Mouse (Mus musculus) urinary bladder, postnatal 36 days (tissue): ENCODE measurements around the gene Haus8.
"Not testable (repeated sequence)": the region's sequence is repeated elsewhere in the genome, so short reads cannot be mapped to it uniquely, and the experiment has no call there.

Experiments
- DNase-seq, 2 experiments: peaks; one replicate each; pipeline ENCODE4 v3.0.0; 2022; ENCODE audit warnings: low spot score in 2 of 2, mixed read lengths in 1 of 2

The Haus8 gene

DNA sequence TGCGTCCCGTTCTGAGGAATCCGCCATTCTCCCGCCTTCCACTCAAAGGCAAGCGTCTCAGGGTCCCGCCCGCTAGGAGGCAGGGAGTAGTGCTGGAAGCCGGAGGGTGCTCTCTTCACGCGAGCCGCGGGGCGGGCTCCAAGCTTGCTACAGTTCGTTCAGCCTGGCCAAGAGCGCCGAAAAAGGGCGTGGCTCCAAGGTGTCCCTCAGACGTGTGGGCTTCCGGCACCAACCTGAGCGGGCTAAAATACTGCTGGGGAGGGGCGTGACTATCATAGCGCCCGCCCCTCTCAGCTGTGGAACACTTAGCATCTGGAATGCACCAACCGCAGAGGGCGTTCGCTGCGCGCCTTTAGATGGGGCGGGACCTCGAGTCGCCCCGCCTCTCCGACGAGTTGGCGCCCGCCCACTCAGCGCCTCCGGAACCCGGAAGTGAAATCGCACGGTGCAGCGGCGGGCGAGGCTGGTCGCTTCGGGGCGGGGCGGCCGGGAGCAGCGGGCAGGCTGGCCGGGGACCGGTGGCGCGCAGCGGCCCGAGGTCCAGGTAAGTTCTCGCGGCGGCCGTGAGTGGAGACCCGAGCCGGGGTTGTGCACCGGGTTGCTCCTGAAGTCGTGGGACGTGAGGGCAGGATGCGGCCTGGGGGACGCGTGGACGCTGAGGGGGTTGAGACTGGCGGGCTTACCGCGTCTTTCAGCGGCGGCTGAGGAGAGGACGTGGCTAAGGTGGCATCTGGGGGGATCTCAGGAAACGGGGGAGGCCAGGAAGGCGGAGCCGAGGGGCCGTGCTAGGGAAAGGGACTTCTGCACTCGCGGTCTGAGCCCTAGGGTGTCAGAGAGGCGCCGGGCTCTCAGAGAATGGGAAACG lies at the start of gene Haus8, which contains the start of gene Myo9b:
Gene Haus8 (minus strand): TSS at position 649 of the 865 bp plus-strand sequence.
Gene Myo9b (plus strand): TSS at position 429 of the 865 bp plus-strand sequence.
- peak; percentile 97 to 98 for DNase-seq

DNA sequence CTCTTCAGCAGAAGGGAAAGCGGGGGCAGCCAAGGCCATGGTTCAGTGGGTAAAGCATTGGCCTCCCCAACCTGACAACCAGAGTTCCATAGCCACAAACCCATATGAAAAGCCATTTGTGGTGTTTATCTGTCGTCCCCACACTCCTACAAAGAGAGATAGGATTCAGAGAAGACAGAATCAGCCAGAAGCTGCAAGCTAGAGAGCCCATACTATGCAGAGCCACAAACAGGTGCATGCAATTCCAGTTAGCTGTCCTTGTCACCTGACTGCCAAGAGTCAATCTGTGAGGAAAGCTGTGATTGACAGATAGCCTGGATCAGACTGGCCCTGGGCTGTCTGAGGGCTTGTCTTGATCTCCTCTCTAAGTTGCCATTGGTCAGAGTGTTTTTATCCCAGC lies 47.0 kb upstream of the Haus8 start:
- DNase-seq = not testable (repeated sequence)

DNA sequence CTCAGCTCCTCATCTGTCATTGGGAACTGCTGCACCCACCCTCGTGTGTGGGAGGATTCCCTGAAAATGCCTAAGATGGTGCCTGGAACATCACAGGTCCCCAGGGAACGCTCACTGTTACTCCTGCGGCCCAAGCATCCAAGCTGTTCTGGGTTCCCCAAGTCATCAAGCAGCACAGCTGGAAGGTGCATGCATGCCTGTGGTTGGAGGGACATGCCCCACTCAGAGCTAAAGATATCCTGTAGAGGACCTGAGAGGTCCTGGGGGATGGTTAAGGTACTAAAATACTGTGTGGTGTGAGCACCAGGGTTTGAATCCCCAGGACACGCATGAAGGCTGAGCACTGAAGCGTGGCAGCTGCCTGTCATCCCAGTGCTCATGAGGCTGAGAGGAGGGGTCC lies 45.9 kb upstream of the Haus8 start:
- not testable (repeated sequence) for DNase-seq

DNA sequence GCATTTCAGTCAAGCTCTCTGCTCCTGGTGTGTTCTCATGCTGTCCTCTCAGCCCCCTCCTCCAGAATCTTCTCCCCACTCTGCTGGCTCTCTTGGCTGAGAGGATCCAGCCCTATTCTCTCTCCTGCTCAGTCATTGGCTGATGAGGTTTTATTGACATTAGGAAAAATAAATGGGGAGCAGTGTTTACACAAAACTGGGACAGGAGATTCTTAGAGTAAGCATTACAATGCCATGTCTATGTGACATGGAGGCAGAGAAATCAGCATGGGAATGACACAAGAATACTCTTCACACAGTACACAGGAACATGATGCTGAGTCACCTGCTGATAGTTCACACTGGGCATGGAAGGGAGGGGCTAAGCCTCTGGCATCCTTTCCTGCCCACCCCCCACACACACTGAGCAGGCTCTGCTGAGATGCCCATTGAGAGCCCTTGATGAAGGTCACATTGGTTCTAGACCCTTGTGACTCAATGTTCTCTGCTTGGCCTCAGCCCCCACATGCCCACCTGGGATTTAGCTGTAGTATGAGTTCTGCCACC lies 43.8 kb upstream of the Haus8 start:
- DNase-seq = no peak

DNA sequence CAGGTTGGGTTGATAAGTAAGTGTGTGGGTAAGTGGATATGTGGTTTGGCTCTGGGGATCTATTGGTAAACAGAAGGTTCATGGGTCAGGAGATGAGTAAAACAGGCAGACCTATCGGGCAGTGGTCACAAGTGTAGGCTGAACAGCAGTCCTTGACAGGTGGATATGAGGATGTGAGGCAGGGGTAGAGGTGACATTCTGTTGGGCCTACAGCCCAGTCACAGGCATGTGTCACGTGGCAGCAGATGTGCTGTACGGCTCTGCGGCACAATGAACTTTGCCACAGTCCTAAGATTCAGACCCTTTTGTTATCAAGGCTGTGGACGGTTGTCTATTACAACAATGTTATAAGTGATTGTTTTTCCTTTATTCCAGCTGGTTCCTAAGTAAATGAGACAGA lies 43.2 kb upstream of the Haus8 start:
- DNase-seq = no peak

DNA sequence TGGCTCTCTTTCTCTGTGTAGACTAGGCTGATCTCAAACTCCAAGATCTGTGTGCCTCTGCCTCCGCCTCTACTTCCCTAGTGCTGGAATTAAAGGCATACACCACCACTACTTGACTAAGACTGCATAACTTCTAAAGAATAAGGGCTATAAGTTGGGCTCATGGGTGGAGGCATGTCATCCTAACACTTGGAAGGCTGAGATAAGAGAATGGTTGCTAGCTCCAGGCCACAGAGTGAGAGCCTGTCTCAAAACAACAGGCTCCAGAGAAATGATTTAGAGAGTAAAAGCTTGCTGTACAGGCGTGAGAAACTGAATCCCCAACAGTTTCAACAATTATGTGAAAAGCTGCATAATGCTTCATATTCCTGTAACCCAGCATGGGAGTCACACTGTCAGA lies 41.2 kb upstream of the Haus8 start:
- DNase-seq = no peak

DNA sequence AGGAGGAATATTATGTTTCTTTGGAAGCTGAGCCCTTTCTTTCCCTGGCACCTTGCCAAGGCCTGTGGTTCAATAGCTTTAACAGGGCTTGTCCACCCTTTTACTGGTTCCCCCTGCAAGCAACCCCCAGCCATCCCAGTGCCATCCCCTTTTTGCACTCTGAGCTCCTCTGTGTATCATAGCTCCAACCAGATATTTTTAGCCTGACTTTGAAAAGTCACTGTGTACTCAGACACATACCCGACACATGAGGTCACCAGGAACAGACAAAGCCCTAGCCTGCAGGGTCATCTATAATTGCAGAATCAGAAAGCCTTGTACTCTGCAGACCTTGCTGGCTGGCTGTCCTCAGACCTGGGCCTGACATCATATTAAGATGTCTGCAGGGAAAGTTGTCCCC lies 40.0 kb upstream of the Haus8 start:
- DNase-seq = peak in 1 of 2 experiments; percentile 8

DNA sequence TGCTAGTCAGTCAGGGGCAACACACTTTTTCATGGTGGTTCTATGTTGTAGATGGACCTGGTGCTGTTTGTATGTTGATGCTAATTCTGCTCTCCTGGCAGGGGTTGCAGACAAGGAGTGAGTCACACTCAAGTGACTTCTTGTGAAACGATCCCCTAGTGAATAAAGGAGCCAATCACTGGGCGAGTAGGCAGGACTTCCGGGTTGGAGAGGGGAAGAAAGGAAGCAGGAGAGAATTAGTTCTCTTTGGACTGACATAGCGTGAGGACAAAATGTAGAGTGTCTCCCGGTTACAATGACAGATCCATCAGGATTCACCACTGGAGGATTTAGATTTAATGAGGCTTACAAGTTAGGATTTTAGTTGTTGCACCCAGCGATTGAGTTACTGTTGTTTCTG lies 37.7 kb upstream of the Haus8 start:
- peak in 1 of 2 experiments; percentile 48 for DNase-seq

DNA sequence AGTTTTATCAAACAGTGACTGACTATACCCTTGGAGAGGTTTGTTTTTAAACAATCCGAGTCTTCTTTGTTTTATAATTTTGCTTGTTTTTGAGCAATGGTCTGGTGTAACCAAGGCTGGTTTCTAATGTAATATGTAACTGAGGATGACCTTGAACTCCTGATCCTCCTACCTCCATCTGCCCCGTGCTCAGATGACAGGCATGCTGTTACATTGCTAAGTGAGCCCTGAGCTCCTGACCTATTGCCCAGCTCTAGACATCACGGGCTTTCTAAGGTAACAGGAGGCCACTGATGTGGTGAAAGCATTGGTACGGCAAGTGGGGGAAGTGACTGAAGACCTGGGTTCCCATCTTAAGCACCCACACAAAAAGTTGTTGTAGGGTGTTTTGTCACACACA lies 35.2 kb upstream of the Haus8 start:
- DNase-seq = no peak

DNA sequence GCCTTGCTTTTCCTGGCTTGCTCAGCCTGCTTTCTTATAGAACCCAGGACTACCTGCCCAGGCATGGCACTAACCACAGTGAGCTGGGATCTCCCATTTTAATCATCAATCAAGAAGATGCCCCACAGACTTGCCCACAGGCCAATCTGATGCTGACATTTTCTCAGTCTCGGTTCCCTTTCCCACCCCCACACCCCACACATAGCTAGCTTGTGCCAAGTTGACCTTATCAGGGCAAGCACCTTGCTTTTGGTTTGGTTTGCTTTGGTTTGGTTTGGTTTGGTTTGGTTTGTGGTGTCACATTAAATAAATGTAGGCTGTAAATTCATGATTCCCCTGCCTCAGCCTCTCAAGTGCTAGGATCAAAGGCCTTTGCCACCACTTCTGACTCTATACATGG lies 34.6 kb upstream of the Haus8 start:
- DNase-seq = no peak

DNA sequence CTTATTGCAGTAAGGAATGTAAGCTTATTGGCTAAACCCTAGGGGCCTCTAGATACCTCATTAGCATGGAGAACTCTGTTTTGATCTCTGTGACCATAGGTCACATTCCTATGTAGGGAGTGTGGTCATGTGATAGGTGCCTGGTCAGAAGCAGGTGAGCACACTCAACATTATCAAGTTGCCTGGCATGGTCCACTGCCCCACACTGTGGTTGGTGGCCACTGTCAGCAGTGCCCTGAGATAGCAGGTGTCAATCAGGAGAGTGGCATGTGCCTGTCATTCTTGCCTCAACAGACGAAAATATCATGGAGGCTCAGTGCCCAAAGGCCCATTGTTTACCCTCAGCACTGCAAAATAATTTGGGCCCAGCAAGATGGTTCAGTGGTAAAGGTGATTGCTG lies 33.3 kb upstream of the Haus8 start:
- no peak for DNase-seq

DNA sequence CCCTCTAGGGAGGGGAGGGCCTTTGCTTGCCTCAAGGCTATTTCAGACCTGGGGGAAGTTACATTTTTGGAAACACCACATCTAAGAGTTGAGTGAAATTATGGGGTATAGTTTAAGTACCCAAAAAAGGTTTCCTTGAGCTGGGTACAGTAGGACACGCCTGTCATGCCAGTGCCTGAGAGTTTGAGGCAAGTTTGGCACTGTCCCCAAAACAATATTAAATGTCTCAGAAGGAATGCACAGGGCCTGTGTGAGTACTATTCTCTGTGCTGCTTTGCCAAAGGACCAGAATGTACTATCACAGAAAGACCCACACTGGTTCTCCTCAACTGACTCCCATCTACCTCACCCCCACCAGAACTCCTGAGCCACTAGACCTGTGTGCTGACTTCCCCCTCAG lies 30.9 kb upstream of the Haus8 start:
- no peak for DNase-seq

DNA sequence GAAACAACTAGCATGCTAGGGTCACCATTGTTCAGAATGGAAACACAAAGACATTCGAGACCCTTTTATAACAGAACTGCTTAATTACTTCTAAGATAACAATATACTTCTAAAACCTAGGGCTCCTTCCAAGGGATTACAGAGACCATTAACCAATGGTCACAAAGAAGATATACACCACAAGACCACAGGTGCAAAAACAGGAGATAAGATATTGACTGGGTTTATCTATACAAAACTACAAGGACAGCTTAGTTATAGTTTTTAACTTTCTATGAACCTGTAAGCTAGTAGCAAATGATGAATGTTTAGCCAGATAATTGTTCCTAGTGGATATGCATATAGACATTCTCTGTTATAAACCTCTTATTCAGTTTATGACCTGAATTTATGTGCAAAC lies 30.1 kb upstream of the Haus8 start:
- no peak for DNase-seq

DNA sequence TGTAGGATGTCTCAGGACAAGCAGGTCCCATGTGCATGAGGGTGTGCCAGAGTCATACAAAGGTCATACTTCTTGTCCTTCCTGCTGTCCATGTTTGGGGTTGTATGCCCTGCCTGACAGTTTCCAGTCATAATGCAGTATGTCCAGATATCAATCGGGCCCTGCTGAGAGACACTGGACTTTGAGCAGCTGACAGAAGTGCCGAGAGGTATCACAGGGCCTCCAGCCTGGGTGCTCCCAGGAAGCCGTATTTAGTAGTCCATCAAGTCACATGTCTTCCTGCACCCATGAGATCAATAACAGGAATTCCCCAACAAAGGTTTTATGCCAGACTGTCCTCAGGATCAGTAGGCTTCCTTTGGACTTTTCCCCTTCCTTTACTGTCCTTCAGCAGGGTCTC lies 27.0 kb upstream of the Haus8 start:
- no peak for DNase-seq

DNA sequence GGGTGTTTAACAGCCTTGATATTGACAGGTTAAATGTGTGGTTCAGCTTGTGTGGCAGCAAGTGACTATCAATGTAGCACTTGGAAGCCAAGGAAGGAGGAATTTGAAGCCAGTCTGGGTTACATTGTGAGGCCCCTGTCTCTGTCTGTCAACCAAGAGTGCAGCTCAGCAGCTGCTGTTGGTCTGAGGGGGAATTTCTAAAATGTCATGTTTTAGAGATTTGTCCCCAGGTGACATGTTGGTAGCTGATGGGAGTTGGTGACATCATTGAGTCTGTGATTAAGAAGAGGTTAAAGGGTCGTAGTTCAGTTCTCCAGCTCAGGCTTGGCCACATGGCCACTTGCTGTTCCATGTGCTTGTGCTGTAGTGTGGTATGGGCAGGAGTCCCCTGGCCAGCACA lies 24.7 kb upstream of the Haus8 start:
- DNase-seq = no peak

DNA sequence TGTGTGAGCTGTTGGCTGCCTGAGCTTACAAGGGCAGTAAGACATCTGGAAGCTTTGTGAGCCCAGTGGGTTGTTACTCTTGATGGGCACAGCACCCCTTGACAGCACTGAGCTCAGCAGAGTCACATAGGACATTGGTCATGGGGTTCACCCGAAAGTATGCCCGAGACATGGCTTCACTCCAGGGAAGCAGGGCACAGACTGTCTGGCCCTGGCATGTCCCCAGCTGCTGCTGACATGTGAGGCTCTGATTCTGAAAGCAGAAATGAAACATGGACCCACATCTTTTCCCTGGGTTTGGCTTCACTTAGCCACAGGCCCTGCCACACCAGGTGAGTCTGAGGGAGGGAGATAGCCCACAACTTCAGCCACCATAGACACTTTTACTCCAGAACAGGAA lies 24.1 kb upstream of the Haus8 start:
- no peak for DNase-seq

DNA sequence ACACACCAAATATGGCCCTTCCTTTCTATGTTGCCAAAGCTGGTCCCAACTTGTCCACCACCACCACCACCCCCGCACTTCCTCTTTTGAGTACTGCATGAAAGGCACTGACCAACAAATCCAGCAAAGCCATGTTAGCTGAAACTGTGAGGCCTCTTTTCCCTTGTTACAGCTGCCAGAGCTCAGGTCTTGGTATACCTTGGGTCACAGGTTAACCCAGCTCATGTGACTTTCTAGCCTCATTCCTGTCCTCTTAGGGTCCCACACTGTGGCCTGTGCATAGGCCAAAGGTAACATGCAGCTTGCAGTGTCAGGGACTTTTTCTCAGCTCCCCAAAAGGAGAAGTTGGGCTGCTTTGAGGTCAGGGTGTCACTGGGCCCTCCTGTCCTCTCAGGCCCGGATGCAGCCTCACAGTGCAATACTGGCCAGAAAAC lies 23.5 kb upstream of the Haus8 start:
- DNase-seq = no peak

DNA sequence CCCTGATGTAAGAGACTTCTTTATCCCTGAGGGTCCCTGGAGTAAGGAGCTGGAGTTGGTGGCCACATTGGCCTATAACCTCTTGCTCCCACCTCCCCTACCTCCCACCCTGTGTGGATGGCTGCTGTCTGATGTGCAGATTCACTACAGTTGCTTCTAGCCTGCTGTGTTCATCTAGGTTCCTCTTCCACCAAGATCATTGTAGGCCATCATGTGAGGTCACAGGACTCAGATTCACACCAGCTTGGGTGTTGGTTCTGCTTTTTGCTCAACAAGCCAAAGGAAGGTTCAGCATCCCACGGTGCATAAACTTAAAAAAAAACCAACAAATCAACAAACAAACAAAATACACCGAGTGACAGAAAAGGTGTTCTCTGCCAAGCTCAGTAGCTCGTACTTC lies 21.2 kb upstream of the Haus8 start:
- not testable (repeated sequence) for DNase-seq

DNA sequence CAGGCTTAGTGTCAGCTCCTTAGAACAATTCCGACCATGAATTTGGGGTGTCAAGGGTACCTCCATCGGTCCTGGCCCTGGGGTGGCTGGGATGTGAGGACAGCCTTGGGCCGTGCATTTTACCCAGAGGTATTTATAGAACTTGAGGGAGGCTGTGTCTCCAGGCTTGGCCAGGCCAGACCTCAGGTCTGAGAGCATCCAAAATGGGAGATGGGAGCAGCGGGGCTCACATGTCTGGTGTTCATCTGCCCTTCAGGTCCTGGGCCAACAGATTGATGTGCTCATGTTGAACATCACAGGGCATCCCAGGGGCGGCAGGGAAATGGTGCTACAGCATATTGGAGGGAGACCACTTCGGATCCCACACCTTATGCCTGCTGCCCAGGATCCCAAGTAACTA lies 18.6 kb upstream of the Haus8 start:
- DNase-seq = no peak

DNA sequence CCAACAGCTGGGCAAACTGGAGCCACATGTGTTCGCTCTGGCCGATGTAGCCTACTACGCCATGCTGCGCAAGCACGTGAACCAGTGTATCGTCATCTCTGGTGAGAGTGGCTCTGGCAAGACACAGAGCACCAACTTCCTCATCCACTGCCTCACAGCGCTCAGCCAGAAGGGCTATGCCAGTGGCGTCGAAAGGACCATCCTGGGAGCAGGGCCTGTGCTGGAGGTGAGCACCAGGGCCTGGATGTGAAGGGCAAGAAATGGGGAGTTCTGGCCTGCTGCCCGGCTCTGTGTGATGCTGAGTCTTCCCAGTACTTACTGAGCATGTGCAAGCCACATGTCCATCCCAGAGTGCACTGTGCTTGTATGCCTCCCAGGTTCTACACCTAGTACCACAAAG lies 18.2 kb upstream of the Haus8 start:
- no peak for DNase-seq

DNA sequence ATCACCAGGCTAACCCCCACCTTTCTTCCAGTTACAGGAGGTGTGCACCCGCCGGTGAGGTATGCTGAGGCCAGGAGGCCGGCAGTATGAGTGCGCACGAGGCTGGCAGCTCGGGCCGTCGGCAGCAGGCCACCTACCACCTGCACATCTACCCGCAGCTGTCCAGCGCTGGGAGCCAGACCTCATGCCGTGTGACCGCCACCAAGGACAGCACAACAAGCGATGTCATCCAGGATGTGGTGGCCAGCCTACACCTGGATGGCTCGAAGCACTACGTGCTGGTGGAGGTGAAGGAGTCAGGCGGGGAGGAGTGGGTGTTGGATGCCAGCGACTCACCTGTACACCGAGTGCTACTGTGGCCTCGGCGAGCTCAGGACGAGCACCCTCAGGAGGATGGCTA lies 17.5 kb upstream of the Haus8 start:
- no peak for DNase-seq

DNA sequence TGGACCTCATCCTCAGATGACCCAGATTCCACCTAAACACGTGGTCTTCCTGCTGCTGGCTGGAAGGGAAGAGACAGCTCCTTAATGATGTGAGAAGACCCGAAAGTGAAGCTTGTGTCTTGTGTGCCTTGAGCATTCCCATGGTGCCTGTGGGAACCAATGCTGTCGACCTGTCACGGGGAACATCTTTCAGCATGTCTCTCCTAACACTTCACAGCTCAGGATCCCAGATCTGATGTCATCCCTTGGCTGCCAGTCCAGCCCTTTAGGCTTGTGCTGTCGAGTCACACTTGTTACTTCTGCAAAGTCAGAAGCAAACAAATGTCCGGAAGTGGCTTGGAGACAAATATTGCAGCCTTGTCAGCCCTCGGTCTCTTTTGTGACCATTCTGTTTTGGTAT lies 16.4 kb upstream of the Haus8 start:
- no peak for DNase-seq

DNA sequence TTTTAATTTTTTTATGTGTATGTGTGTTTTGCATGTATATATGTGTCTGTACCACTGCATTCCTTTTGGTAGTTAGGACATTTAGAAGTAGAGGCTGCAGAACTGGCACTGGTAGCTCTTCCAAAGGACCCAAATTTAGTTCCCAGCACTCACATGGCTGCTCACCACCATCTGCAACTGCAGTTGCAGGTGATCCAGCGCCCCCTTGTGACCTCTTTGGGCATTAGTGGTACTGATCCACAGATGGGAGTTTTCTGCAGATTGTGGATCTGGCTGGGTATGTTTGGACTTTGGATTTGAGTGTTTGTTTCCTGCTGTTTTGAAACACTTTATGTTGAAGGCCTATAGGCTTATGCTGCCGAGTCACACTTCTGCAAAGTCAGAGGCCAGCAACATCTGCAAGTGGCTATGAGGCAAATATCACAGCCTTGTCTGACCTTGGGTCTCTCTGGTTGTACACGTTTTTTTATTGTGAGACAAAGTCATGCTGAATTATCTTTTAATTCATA lies 15.8 kb upstream of the Haus8 start:
- DNase-seq = no peak
